Mouse (Mus musculus): Measurements from ENCODE around the gene Olfr1129. TPM values are rescaled to one million over a fixed set of nuclear protein-coding genes. Genes with fewer than 3 reads are reported as not detected.
"Not testable (repeated sequence)": the region's sequence is repeated elsewhere in the genome, so short reads cannot be mapped to it uniquely, and the experiment has no call there.

The Olfr1129 gene
- polyA plus RNA-seq (2011; ENCODE audit: insufficient read depth, insufficient read length, low read depth, missing spikeins), result not detected in 2 replicates

DNA sequence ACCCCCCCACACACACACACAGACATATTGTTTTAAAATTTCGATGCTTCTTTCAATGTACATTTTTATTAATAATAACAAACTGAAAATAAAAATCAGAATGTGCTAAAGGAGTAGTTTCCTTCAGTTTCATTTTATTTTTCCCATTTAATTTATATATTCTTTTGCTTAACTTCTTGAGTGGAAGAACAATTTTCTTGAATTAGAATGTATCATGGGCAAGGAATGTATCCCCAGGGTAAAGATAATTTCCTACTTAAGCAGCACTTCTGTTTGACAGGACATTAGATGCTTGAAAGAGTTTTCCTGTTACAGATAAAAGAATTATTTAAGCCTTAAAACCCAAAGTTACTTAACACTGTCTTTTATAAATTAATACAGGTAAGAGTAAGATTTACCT lies at the start of gene Olfr1129:
Gene Olfr1129, plus strand, starts transcription at position 301 of the 400 bp plus-strand sequence.
- not testable (repeated sequence) for H3K4me1 ChIP-seq (ENCODE audit: control insufficient read depth, insufficient read depth, low read length); H3K4me3 ChIP-seq (ENCODE audit: low read depth, low read length); H3K36me3 ChIP-seq (ENCODE audit: control insufficient read depth, insufficient read depth, low read length, poor library complexity, severe bottlenecking); H3K27ac ChIP-seq (ENCODE audit: insufficient read depth, low read length); H3K27me3 ChIP-seq (ENCODE audit: control insufficient read depth, insufficient read depth, low read length, poor library complexity, severe bottlenecking); H3K9me3 ChIP-seq (replicated peaks; ENCODE audit: control insufficient read depth, insufficient read depth, low read length, poor library complexity, severe bottlenecking); H3K9ac ChIP-seq (ENCODE audit: low read depth, poor library complexity, severe bottlenecking)

DNA sequence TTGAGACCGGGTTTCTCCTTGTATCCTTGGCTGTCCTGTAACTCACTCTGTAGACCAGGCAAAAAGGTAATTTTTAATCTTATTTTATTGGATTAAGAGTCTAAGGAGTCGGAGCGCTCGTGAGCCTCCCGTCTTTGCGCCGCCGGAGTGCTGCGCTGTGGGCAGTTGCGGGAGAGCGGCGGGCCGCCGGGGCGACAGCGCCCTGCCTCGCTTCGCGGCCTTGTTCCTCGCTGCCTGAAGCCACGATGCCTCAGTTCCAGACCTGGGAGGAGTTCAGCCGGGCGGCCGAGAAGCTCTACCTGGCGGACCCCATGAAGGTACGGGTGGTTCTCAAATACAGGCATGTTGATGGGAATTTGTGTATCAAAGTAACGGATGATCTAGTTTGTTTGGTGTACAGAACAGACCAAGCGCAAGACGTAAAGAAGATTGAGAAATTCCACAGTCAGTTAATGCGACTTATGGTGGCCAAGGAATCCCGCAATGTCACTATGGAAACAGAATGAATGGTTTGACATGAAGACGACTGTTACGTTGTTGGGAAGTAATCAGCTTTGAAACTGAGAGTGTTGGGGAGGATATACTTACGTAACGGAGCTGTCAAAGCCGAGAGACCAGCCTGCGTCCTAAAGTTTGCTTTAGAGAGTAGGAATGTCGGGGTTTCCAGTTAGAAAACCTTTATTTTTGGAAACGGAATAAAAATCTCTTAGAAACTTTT lies 47.6 kb upstream of the Olfr1129 start:
- H3K9me3 ChIP-seq (replicated peaks; ENCODE audit: control insufficient read depth, insufficient read depth, low read length, poor library complexity, severe bottlenecking); H3K4me1 ChIP-seq (ENCODE audit: control insufficient read depth, insufficient read depth, low read length); H3K4me3 ChIP-seq (ENCODE audit: low read depth, low read length); H3K27ac ChIP-seq (ENCODE audit: insufficient read depth, low read length); H3K27me3 ChIP-seq (ENCODE audit: control insufficient read depth, insufficient read depth, low read length, poor library complexity, severe bottlenecking); H3K36me3 ChIP-seq (ENCODE audit: control insufficient read depth, insufficient read depth, low read length, poor library complexity, severe bottlenecking): not testable (repeated sequence)
- H3K9ac ChIP-seq (ENCODE audit: low read depth, poor library complexity, severe bottlenecking), result peak overlapping the region; percentile 77; the same call in 1 of the 2 replicates

DNA sequence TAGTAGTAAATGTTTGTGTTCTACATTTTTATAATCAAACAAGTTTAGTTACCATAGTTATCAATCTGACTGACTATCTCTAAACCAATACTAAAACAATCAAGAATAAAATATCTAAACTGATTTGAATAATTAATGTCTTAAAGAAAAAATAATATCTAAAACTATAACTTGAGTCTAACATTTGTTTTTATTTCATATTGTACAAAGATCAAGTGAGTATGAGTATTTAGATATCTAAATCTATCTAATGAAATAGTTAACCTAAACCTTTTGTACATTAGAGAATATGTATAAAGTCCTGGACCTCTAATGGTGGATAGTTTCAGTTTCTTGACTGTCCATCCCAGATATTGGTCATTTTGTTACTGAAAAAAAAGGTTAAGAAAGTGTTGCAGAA lies 42.2 kb upstream of the Olfr1129 start, which contains the start of gene Olfr153:
Gene Olfr153, plus strand, starts transcription at position 301 of the 400 bp plus-strand sequence.
- Histone ChIP-seq H3K4me1 (ENCODE audit: control insufficient read depth, insufficient read depth, low read length) (peaks cover 3% of the 10 kb centered on the region), H3K27ac (ENCODE audit: insufficient read depth, low read length) (no peak within 1 kb of the TSS), H3K36me3 (ENCODE audit: control insufficient read depth, insufficient read depth, low read length, poor library complexity, severe bottlenecking) (no peaks in the 10 kb centered on the region), H3K9ac (ENCODE audit: low read depth, poor library complexity, severe bottlenecking) (no peak within 1 kb of the TSS), H3K9me3 (replicated peaks; ENCODE audit: control insufficient read depth, insufficient read depth, low read length, poor library complexity, severe bottlenecking) (no peaks in the 10 kb centered on the region), H3K4me3 (ENCODE audit: low read depth, low read length) (no peak within 1 kb of the TSS), H3K27me3 (ENCODE audit: control insufficient read depth, insufficient read depth, low read length, poor library complexity, severe bottlenecking) (no peaks in the 10 kb centered on the region; the same call in 1 of the 2 replicates)
- TF ChIP-seq POLR2A (IDR thresholded peaks at IDR 0.05; ENCODE audit: insufficient read depth, low read length) (no peak), EP300 (IDR thresholded peaks at IDR 0.05; ENCODE audit: insufficient read depth, low read depth, low read length) (no peak), CTCF (IDR thresholded peaks at IDR 0.05; ENCODE audit: low read depth, low read length) (no peak)

DNA sequence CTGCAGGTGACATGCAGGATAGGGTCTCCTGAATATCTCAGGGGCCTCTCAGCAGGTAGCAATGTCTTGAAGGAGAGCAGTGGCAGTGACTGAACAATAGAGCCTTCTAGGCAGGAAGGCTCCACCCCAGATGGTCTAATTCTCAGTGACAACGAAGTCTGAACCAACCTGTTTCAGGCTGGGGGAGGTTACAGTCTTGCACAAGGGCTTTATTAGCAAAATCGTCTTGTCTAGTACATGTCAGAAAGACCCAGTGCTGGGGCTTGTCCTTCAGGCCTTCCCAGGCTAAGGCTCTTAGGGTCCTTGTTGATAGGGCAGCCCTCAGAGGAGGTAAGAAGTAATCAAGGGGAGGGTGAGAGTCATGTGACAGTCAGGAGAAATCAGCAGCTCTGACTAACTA lies 38.9 kb upstream of the Olfr1129 start:
- TF ChIP-seq EP300 (IDR thresholded peaks at IDR 0.05; ENCODE audit: insufficient read depth, low read depth, low read length) (no peak), POLR2A (IDR thresholded peaks at IDR 0.05; ENCODE audit: insufficient read depth, low read length) (no peak), CTCF (IDR thresholded peaks at IDR 0.05; ENCODE audit: low read depth, low read length) (no peak)
- Histone ChIP-seq H3K4me1 (ENCODE audit: control insufficient read depth, insufficient read depth, low read length) (peaks cover 3% of the 10 kb centered on the region), H3K27ac (ENCODE audit: insufficient read depth, low read length) (peak overlapping the region; percentile 72)

DNA sequence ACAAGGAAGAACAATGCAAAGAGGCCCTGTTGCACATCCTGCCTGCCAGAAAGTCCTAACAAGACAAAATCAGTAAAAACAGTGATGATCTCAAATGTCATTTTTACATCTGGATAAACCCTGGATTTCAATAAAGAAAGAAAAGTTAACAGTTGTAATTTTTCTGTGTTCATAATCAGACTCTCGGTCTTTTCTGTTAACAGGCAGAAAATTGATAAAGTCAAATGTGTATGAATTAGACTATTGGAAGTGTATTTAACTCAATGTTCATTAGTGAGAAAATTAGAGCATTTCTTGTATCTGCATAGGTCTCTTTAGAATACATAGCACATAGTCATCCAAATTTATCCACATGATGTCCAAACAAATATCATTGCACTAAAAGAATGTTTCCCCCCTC lies 28.3 kb upstream of the Olfr1129 start, which contains the start of gene Olfr1128:
Gene Olfr1128, minus strand, starts transcription at position 101 of the 400 bp plus-strand sequence.
- Histone ChIP-seq H3K27me3 (ENCODE audit: control insufficient read depth, insufficient read depth, low read length, poor library complexity, severe bottlenecking) (no peaks in the 10 kb centered on the region), H3K9ac (ENCODE audit: low read depth, poor library complexity, severe bottlenecking) (no peak within 1 kb of the TSS), H3K9me3 (replicated peaks; ENCODE audit: control insufficient read depth, insufficient read depth, low read length, poor library complexity, severe bottlenecking) (no peaks in the 10 kb centered on the region), H3K27ac (ENCODE audit: insufficient read depth, low read length) (no peak within 1 kb of the TSS), H3K36me3 (ENCODE audit: control insufficient read depth, insufficient read depth, low read length, poor library complexity, severe bottlenecking) (no peaks in the 10 kb centered on the region), H3K4me3 (ENCODE audit: low read depth, low read length) (no peak within 1 kb of the TSS), H3K4me1 (ENCODE audit: control insufficient read depth, insufficient read depth, low read length) (no peaks in the 10 kb centered on the region)
- no peak for TF ChIP-seq CTCF (IDR thresholded peaks at IDR 0.05; ENCODE audit: low read depth, low read length)
- no peak for TF ChIP-seq POLR2A (IDR thresholded peaks at IDR 0.05; ENCODE audit: insufficient read depth, low read length)
- no peak for TF ChIP-seq EP300 (IDR thresholded peaks at IDR 0.05; ENCODE audit: insufficient read depth, low read depth, low read length)

More for the DNA sequence above, 38.9 kb upstream of the Olfr1129 start:
- H3K9ac ChIP-seq (ENCODE audit: low read depth, poor library complexity, severe bottlenecking), result no peak overlapping the region
- no peaks in the 10 kb centered on the region for H3K27me3 ChIP-seq (ENCODE audit: control insufficient read depth, insufficient read depth, low read length, poor library complexity, severe bottlenecking)
- no peak overlapping the region for H3K4me3 ChIP-seq (ENCODE audit: low read depth, low read length)
- H3K36me3 ChIP-seq (ENCODE audit: control insufficient read depth, insufficient read depth, low read length, poor library complexity, severe bottlenecking), result no peaks in the 10 kb centered on the region
- no peaks in the 10 kb centered on the region for H3K9me3 ChIP-seq (replicated peaks; ENCODE audit: control insufficient read depth, insufficient read depth, low read length, poor library complexity, severe bottlenecking)

DNA sequence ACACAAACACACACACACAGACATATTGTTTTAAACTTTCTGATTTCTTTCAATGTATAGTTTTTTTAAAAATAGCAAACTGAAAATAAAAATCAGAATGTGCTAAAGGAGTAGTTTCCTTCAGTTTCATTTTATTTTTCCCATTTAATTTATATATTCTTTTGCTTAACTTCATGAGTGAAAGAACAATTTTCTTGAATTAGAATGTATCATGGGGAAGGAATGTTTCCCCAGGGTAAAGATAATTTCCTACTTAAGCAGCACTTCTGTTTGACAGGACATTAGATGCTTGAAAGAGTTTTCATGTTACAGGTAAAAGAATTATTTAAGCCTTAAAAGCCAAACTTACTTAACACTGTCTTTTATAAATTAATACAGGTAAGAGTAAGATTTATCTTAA lies 32.2 kb downstream of the Olfr1129 start, which contains the start of gene Olfr1130:
Gene Olfr1130, plus strand, starts transcription at position 301 of the 400 bp plus-strand sequence.
- not testable (repeated sequence) for H3K36me3 ChIP-seq (ENCODE audit: control insufficient read depth, insufficient read depth, low read length, poor library complexity, severe bottlenecking); H3K4me1 ChIP-seq (ENCODE audit: control insufficient read depth, insufficient read depth, low read length); H3K9me3 ChIP-seq (replicated peaks; ENCODE audit: control insufficient read depth, insufficient read depth, low read length, poor library complexity, severe bottlenecking); H3K9ac ChIP-seq (ENCODE audit: low read depth, poor library complexity, severe bottlenecking); H3K27ac ChIP-seq (ENCODE audit: insufficient read depth, low read length); H3K27me3 ChIP-seq (ENCODE audit: control insufficient read depth, insufficient read depth, low read length, poor library complexity, severe bottlenecking); H3K4me3 ChIP-seq (ENCODE audit: low read depth, low read length)

Measured in ES-Bruce4 (cell line).